Mouse (Mus musculus) CH12.LX (cell line): ENCODE data around the gene Tmem274. TPM values are rescaled to one million over a fixed set of nuclear protein-coding genes. Genes with fewer than 3 reads are reported as not detected.

ENCODE experiments used
- DNase-seq: peaks from one replicate; pipeline ENCODE4 v3.0.0-alpha.2; 2013; ENCODE audit errors: extremely low read depth
- H3K27ac ChIP-seq: 2 replicates; pipeline ENCODE4 v1.5.1; 2012; ENCODE audit warnings: low read depth, mild to moderate bottlenecking, control low read depth, moderate library complexity; ENCODE audit not compliant: insufficient read depth
- H3K27me3 ChIP-seq: replicated peaks from 2 replicates; pipeline ENCODE3; 2012; ENCODE audit warnings: inconsistent platforms
- H3K36me3 ChIP-seq, 2 experiments: replicated peaks in 1 of 2; 2 replicates each; pipeline versions ENCODE3 to v1.6.1; 2012; ENCODE audit warnings: inconsistent platforms in 1 of 2, low read length in 1 of 2, mild to moderate bottlenecking in 1 of 2, mixed read lengths in 1 of 2, moderate library complexity in 1 of 2; ENCODE audit not compliant: control insufficient read depth in 1 of 2, insufficient read depth in 1 of 2
- H3K4me1 ChIP-seq, 2 experiments: 2 replicates each; pipeline ENCODE4 v1.6.1; 2012; ENCODE audit warnings: inconsistent platforms in 1 of 2, moderate library complexity in 1 of 2; ENCODE audit not compliant: insufficient read depth in 2 of 2, control insufficient read depth in 1 of 2
- H3K4me2 ChIP-seq: 2 replicates; pipeline ENCODE4 v1.6.1; 2012; ENCODE audit warnings: low read depth, mild to moderate bottlenecking, control low read depth; ENCODE audit not compliant: poor library complexity, insufficient read depth, severe bottlenecking
- H3K4me3 ChIP-seq, 3 experiments: fragments of 150-350 bp in 1 of 3; sonication (generic) in 1 of 3; replicated peaks in 1 of 3; 2 replicates each; pipeline versions ENCODE3 to v1.5.1; 2011 to 2012; ENCODE audit warnings: low read depth in 2 of 3, low read length in 2 of 3, mild to moderate bottlenecking in 2 of 3, moderate library complexity in 2 of 3, control low read depth in 1 of 3, improper control_type of control experiment in 1 of 3, inconsistent platforms in 1 of 3, mixed read lengths in 1 of 3; ENCODE audit not compliant: poor library complexity in 1 of 3
- H3K79me2 ChIP-seq: replicated peaks from 2 replicates; pipeline ENCODE4 v1.6.1; 2012; ENCODE audit warnings: mild to moderate bottlenecking, moderate library complexity; ENCODE audit not compliant: control insufficient read depth, poor library complexity, insufficient read depth, severe bottlenecking; ENCODE audit errors: extremely low read depth
- H3K9ac ChIP-seq: 2 replicates; pipeline ENCODE4 v1.6.1; 2012; ENCODE audit warnings: low read depth, mild to moderate bottlenecking, control low read depth, moderate library complexity; ENCODE audit not compliant: insufficient read depth
- H3K9me3 ChIP-seq: replicated peaks from 2 replicates; pipeline ENCODE3; 2012; ENCODE audit warnings: low read length, inconsistent platforms, mixed read lengths
- E2F4 ChIP-seq: IDR thresholded peaks from 2 replicates; pipeline ENCODE4 v1.6.1; 2011; ENCODE audit warnings: low read depth, low read length, improper control_type of control experiment; ENCODE audit not compliant: insufficient replicate concordance
- GABPA ChIP-seq: IDR thresholded peaks from 2 replicates; pipeline ENCODE4 v1.6.1; 2012; ENCODE audit warnings: low read depth, low read length, improper control_type of control experiment, inconsistent platforms; ENCODE audit not compliant: insufficient replicate concordance
- MAFK ChIP-seq: IDR thresholded peaks from 2 replicates; pipeline ENCODE4 v1.6.1; 2011; ENCODE audit warnings: low read length, improper control_type of control experiment; ENCODE audit not compliant: insufficient replicate concordance
- MAX ChIP-seq: IDR thresholded peaks from 2 replicates; pipeline ENCODE4 v1.6.1; 2011; ENCODE audit warnings: low read length, improper control_type of control experiment
- MAZ ChIP-seq: IDR thresholded peaks from 2 replicates; pipeline ENCODE4 v1.6.1; 2012; ENCODE audit warnings: low read depth, mild to moderate bottlenecking, inconsistent platforms, low read length, improper control_type of control experiment, moderate library complexity
- MEF2A ChIP-seq: IDR thresholded peaks from 2 replicates; pipeline ENCODE4 v1.6.1; 2014; ENCODE audit warnings: low read depth, mild to moderate bottlenecking, inconsistent platforms, low read length, improper control_type of control experiment, borderline replicate concordance
- PAX5 ChIP-seq: IDR thresholded peaks from 2 replicates; pipeline ENCODE4 v1.6.1; 2012; ENCODE audit warnings: low read length, inconsistent platforms, mixed read lengths
- SMC3 ChIP-seq: IDR thresholded peaks from 2 replicates; pipeline ENCODE4 v1.6.1; 2011; ENCODE audit warnings: low read depth, low read length, improper control_type of control experiment
- TCF12 ChIP-seq: IDR thresholded peaks from 2 replicates; pipeline ENCODE4 v1.6.1; 2014; ENCODE audit warnings: low read depth, mild to moderate bottlenecking, inconsistent platforms, low read length, improper control_type of control experiment
- UBTF ChIP-seq: IDR thresholded peaks from 2 replicates; pipeline ENCODE4 v1.6.1; 2012; ENCODE audit warnings: low read depth, mild to moderate bottlenecking, inconsistent platforms, low read length, improper control_type of control experiment, moderate library complexity
- ZC3H11A ChIP-seq: IDR thresholded peaks from 2 replicates; pipeline ENCODE4 v1.6.1; 2012; ENCODE audit warnings: low read depth, mild to moderate bottlenecking, inconsistent platforms, low read length, improper control_type of control experiment
- ZKSCAN1 ChIP-seq: IDR thresholded peaks from 2 replicates; pipeline ENCODE4 v1.6.1; 2012; ENCODE audit warnings: low read depth, inconsistent platforms, low read length, improper control_type of control experiment, borderline replicate concordance
- dilution Hi-C: fragments of 300-500 bp; cut with MboI; formaldehyde crosslinking; loops from 2 replicates; pipeline ENCODE4 v1.14.3; 2020; ENCODE audit warnings: low sequenced_read_pairs; ENCODE audit not compliant: extremely low pct_unique_long_range_greater_than_20kb, extremely low pct_ligation_motif_present
- in situ Hi-C: fragments of 300-500 bp; cut with MboI; formaldehyde crosslinking; loops from 3 replicates; pipeline ENCODE4 v1.14.3; 2019; ENCODE audit warnings: low sequenced_read_pairs, low pct_ligation_motif_present, low pct_unique_long_range_greater_than_20kb, mixed read lengths
- polyA plus RNA-seq: library from polyadenylated mRNA; unstranded; fragments of >175 nt; gene quantifications from 2 replicates; pipeline ENCODE4 v1.2.1, GENCODE M21; 2012; ENCODE audit warnings: low read depth; ENCODE audit not compliant: insufficient read length
- total RNA-seq, 2 experiments: library from RNA; depleted of rRNA; stranded (reverse); fragments of 300-350 nt in 1 of 2; fragments of >200 nt in 1 of 2; gene quantifications; 2 replicates each; pipeline ENCODE4 v1.2.3; 2012 to 2014

Gene Tmem274
- total and polyA plus RNA-seq, 3 experiments = not detected

- Histone ChIP-seq H3K4me3 (no peak overlapping the region), H3K79me2 (no peaks in the 10 kb centered on the region), H3K9me3 (peaks cover 2% of the 10 kb centered on the region), H3K27ac (no peak overlapping the region), H3K4me2 (no peak overlapping the region), H3K27me3 (peaks cover 28% of the 10 kb centered on the region), H3K9ac (no peak overlapping the region), H3K4me1 (peaks cover 6 to 12% of the 10 kb centered on the region in 2 experiments; a peak in 3 of 4 replicates), H3K36me3 (no peaks in the 10 kb centered on the region)
- DNase-seq = no peak
- in situ Hi-C loops (no loop called here), dilution Hi-C loops (no loop called here)
- TF ChIP-seq TCF12 (no peak), MEF2A (no peak), ZC3H11A (no peak), MAZ (no peak)
Observed at GRCm38 (mm10) chr4:149521258-149521657, 44.1 kb downstream of the Tmem274 start.

- H3K4me2 ChIP-seq = no peak overlapping the region
- H3K79me2 ChIP-seq = no peaks in the 10 kb centered on the region
- no peaks in the 10 kb centered on the region for H3K36me3 ChIP-seq
- TF ChIP-seq ZKSCAN1 = no peak
- no peak for TF ChIP-seq GABPA
- no peak for TF ChIP-seq SMC3
- TF ChIP-seq MEF2A = no peak
- TF ChIP-seq, all 38 proteins: peak for 0
- no peak for DNase-seq
- H3K27ac ChIP-seq = no peak overlapping the region
- H3K9me3 ChIP-seq = no peaks in the 10 kb centered on the region
- peaks cover 21% of the 10 kb centered on the region for H3K27me3 ChIP-seq
- dilution Hi-C loops = no loop called here
- no peak overlapping the region for H3K4me3 ChIP-seq
- in situ Hi-C loops = no loop called here
- no peak overlapping the region for H3K9ac ChIP-seq
- H3K4me1 ChIP-seq = peaks cover 5 to 8% of the 10 kb centered on the region in 2 experiments
Observed at GRCm38 (mm10) chr4:149523961-149524360, 46.8 kb downstream of the Tmem274 start.

GRCm38 (mm10) chr4:149525170-149525569, 48.0 kb downstream of the Tmem274 start:
- Histone ChIP-seq H3K4me3 (no peak overlapping the region), H3K27me3 (peaks cover 13% of the 10 kb centered on the region), H3K4me1 (peaks cover 4 to 7% of the 10 kb centered on the region in 2 experiments), H3K9me3 (no peaks in the 10 kb centered on the region), H3K36me3 (no peaks in the 10 kb centered on the region), H3K27ac (no peak overlapping the region), H3K9ac (no peak overlapping the region), H3K79me2 (no peaks in the 10 kb centered on the region), H3K4me2 (no peak overlapping the region)
- in situ Hi-C loops = loop anchor here (5.0 kb wide), 1 partner anchor 73 kb away; the partner anchor contains the start of gene Rbp7
- dilution Hi-C loops = no loop called here
- no peak for DNase-seq
- TF ChIP-seq E2F4 (no peak), MAX (no peak), ZC3H11A (no peak), PAX5 (no peak), MAFK (no peak), UBTF (no peak)
